Mouse (Mus musculus) lung, adult 2 months (tissue): ENCODE measurements around the gene Git2. TPM values are rescaled to one million over a fixed set of nuclear protein-coding genes. Genes with fewer than 3 reads are reported as not detected.
A peak's percentile ranks its signal among the peaks of the same experiment; 100 is the strongest.

ENCODE experiments used
- DNase-seq: peaks from one replicate; pipeline ENCODE4 v3.0.0; 2022
- H3K4me1 ChIP-seq: fragments of 200-500 bp; 2 replicates; pipeline ENCODE4 v1.6.1; 2011; ENCODE audit warnings: low read length; ENCODE audit not compliant: control insufficient read depth, insufficient read depth
- H3K4me3 ChIP-seq: fragments of 200-500 bp; replicated peaks from 2 replicates; pipeline ENCODE3; 2011; ENCODE audit warnings: low read depth, mild to moderate bottlenecking, control low read depth, low read length; ENCODE audit errors: extremely low read depth
- CTCF ChIP-seq: fragments of 200-500 bp; IDR thresholded peaks from 2 replicates; pipeline ENCODE4 v1.5.1; 2011; ENCODE audit warnings: mild to moderate bottlenecking, low read length, control low read depth; ENCODE audit not compliant: insufficient read depth
- POLR2A ChIP-seq: fragments of 200-500 bp; IDR thresholded peaks from 2 replicates; pipeline ENCODE4 v1.6.1; 2011; ENCODE audit warnings: low read depth, mild to moderate bottlenecking, control low read depth, low read length, borderline replicate concordance; ENCODE audit errors: extremely low read depth
- WGBS: fragments of 180-500 bp; shearing (Covaris S2); methylation state at CpG from one replicate; pipeline ENCODE4 v1.1.7; 2018; 5-methylcytosine and 5-hydroxymethylcytosine counted together
- polyA plus RNA-seq: library from polyadenylated mRNA; depleted of rRNA; stranded (reverse); fragments of >200 nt; gene quantifications from 2 replicates; pipeline ENCODE4 v1.2.3, GENCODE M21; 2012; rRNA removed

Gene Git2
- polyA plus RNA-seq: 97.6 and 105 TPM in 2 replicates

GRCm38 (mm10) chr5:114775056-114775979 is at the start of gene Git2:
Gene Git2, minus strand, starts transcription at chr5:114775517.
- Histone ChIP-seq H3K4me1 (peaks cover 21% of the 10 kb centered on the region), H3K4me3 (peak within 1 kb of the TSS; percentile 89)
- no peak for DNase-seq
- TF ChIP-seq CTCF: no peak
- no peak for TF ChIP-seq POLR2A
- WGBS: under 1% methylated on average over 63 of the region's 63 CpGs

- Histone ChIP-seq H3K4me1 (no peaks in the 10 kb centered on the region; the same call in 1 of the 2 replicates), H3K4me3 (no peak overlapping the region)
- peak; percentile 43 for DNase-seq
- TF ChIP-seq CTCF: peak; percentile 65
- TF ChIP-seq POLR2A: no peak
- WGBS: 10% methylated on average over 9 of the region's 9 CpGs
These were observed 48.9 kb upstream of the Git2 start for GRCm38 (mm10) chr5:114824197-114824596.

- 10% methylated on average over 53 of the region's 53 CpGs for WGBS
- TF ChIP-seq POLR2A: no peak
- no peak for TF ChIP-seq CTCF
These were observed 47.7 kb upstream of the Git2 start, which contains the start of gene 1500011B03Rik for GRCm38 (mm10) chr5:114822796-114823688. Gene 1500011B03Rik, minus strand, starts transcription at chr5:114823468.

GRCm38 (mm10) chr5:114818124-114818523 is 42.8 kb upstream of the Git2 start:
- H3K4me3 ChIP-seq: no peak overlapping the region
- WGBS: 75% methylated on average over 11 of the region's 11 CpGs
- H3K4me1 ChIP-seq: no peaks in the 10 kb centered on the region
- TF ChIP-seq POLR2A (no peak), CTCF (no peak)
- DNase-seq: no peak

More at GRCm38 (mm10) chr5:114822796-114823688, 47.7 kb upstream of the Git2 start, which contains the start of gene 1500011B03Rik:
- H3K4me1 ChIP-seq: no peaks in the 10 kb centered on the region; the same call in 1 of the 2 replicates
- H3K4me3 ChIP-seq: peak within 1 kb of the TSS; percentile 65
- DNase-seq: peak; percentile 54

- WGBS: 62% methylated on average over 6 of the region's 6 CpGs
- Histone ChIP-seq H3K4me1 (no peaks in the 10 kb centered on the region), H3K4me3 (no peak overlapping the region)
- no peak for DNase-seq
- TF ChIP-seq POLR2A: no peak
- no peak for TF ChIP-seq CTCF
These were observed 41.3 kb upstream of the Git2 start for GRCm38 (mm10) chr5:114816599-114816998.

GRCm38 (mm10) chr5:114813525-114814181 is 38.3 kb upstream of the Git2 start:
- under 1% methylated on average over 50 of the region's 50 CpGs for WGBS
- Histone ChIP-seq H3K4me1 (no peaks in the 10 kb centered on the region), H3K4me3 (peak overlapping the region; percentile 93)
- peak; percentile 72 for DNase-seq
- TF ChIP-seq CTCF (no peak), POLR2A (peak; percentile 85; the same call in 1 of the 2 replicates)

- peaks cover 12% of the 10 kb centered on the region for H3K4me1 ChIP-seq
- H3K4me3 ChIP-seq: no peak overlapping the region
- DNase-seq: no peak
- no peak for TF ChIP-seq CTCF
- TF ChIP-seq POLR2A: no peak
- WGBS: 93% methylated on average over 5 of the region's 5 CpGs
These were observed 34.5 kb upstream of the Git2 start for GRCm38 (mm10) chr5:114809826-114810225.

GRCm38 (mm10) chr5:114809181-114809756 is 34.0 kb upstream of the Git2 start:
- TF ChIP-seq POLR2A (no peak), CTCF (no peak)
- no peak overlapping the region for H3K4me3 ChIP-seq
- WGBS: 80% methylated on average over 10 of the region's 10 CpGs
- no peak for DNase-seq
- peaks cover 12% of the 10 kb centered on the region for H3K4me1 ChIP-seq
